Mouse (Mus musculus): ENCODE measurements at regions not wholly inside any gene's neighbourhood (a gene's known extent, or its start where the extent isn't known, plus 50 kb on each side); places are given as distances from the start of the nearest gene placed in this dataset.

GRCm38 (mm10) chr1:137591891-137592290 is 583.6 kb downstream of the Ptprc start:
- Histone ChIP-seq H3K4me1 (replicated peaks; ENCODE audit: control insufficient read depth, insufficient read depth, low read length) (no peaks in the 10 kb centered on the region; the same call in 1 of the 2 replicates), H3K36me3 (ENCODE audit: control insufficient read depth, insufficient read depth, low read length) (no peaks in the 10 kb centered on the region), H3K27ac (ENCODE audit: control insufficient read depth, insufficient read depth, low read length) (no peak overlapping the region), H3K4me3 (ENCODE audit: control insufficient read depth, insufficient read depth, low read length) (no peak overlapping the region), H3K27me3 (ENCODE audit: control insufficient read depth, insufficient read depth, low read length) (no peaks in the 10 kb centered on the region)
- WGBS, result 88% methylated on average over 2 of the region's 2 CpGs
- TF ChIP-seq POLR2A (IDR thresholded peaks at IDR 0.05; ENCODE audit: control insufficient read depth, extremely low read depth, insufficient read depth, low read length, poor library complexity) (no peak), CTCF (IDR thresholded peaks at IDR 0.05; ENCODE audit: borderline replicate concordance, control insufficient read depth, extremely low read depth, insufficient read depth, low read length, poor library complexity) (no peak)
- DNase-seq, result no peak

- 66% methylated on average over 3 of the region's 3 CpGs for WGBS
- no peak overlapping the region for H3K4me3 ChIP-seq (ENCODE audit: control insufficient read depth, insufficient read depth, low read length)
- H3K36me3 ChIP-seq (ENCODE audit: control insufficient read depth, insufficient read depth, low read length), result no peaks in the 10 kb centered on the region
- H3K27me3 ChIP-seq (ENCODE audit: control insufficient read depth, insufficient read depth, low read length), result no peaks in the 10 kb centered on the region
- DNase-seq, result no peak
- TF ChIP-seq POLR2A (IDR thresholded peaks at IDR 0.05; ENCODE audit: control insufficient read depth, extremely low read depth, insufficient read depth, low read length, poor library complexity) (no peak), CTCF (IDR thresholded peaks at IDR 0.05; ENCODE audit: borderline replicate concordance, control insufficient read depth, extremely low read depth, insufficient read depth, low read length, poor library complexity) (no peak)
- no peak overlapping the region for H3K27ac ChIP-seq (ENCODE audit: control insufficient read depth, insufficient read depth, low read length)
- H3K4me1 ChIP-seq (replicated peaks; ENCODE audit: control insufficient read depth, insufficient read depth, low read length), result no peaks in the 10 kb centered on the region; the same call in 1 of the 2 replicates
Observed at GRCm38 (mm10) chr1:137591295-137591694, 584.2 kb downstream of the Ptprc start.

DNA sequence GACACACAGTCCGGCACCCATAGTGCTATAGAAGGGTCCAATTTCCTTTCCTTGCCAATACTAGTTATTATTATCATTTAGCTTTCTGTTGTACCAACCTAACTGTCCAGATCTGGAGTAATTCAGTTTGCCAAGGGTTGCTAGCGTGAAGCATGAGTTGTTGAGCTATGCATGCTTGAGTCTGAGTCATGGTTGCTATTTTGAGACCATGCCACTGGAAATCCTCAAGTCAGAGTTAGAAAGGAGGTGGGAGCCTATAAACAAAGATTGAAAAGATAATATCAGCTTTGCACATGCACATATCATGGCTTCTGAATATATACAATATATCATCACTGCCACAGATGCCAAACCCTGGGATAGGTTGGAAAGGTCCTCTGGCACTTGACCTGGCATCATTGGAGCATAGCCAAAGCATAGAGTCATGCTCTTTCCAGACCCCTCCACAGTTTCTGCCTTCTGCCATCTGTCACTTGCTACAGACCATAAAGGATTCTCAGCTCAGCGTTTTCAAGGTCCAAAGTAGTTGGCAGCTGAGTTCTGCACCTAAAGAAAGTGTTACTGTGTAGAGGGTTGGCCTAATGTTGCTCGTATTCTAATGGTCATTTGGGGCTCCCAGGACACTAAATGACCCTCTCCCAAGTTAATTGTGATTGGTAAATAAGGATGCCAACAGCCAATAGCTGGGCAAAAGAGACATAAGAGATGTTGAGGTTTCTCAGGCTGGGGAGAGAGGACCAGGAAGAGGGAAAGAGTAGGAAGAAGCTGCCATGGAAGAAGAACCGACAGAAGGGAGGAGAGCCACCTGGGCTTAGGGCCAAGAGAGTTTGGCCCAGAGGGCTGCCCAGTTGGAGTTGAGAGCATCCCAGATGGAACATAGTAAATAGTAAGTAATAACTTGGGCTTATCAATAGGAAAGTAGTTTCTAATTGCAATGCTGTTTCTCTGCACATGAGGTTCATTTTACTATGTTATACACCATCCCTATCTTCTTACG is 586.9 kb downstream of the Ptprc start:
- no peak overlapping the region for H3K4me3 ChIP-seq (ENCODE audit: control insufficient read depth, insufficient read depth, low read length)
- H3K4me1 ChIP-seq (replicated peaks; ENCODE audit: control insufficient read depth, insufficient read depth, low read length), result no peaks in the 10 kb centered on the region; the same call in 1 of the 2 replicates
- H3K27ac ChIP-seq (ENCODE audit: control insufficient read depth, insufficient read depth, low read length), result no peak overlapping the region
- H3K36me3 ChIP-seq (ENCODE audit: control insufficient read depth, insufficient read depth, low read length), result no peaks in the 10 kb centered on the region
- H3K27me3 ChIP-seq (ENCODE audit: control insufficient read depth, insufficient read depth, low read length), result no peaks in the 10 kb centered on the region
- 97% methylated on average over 6 of the region's 6 CpGs for WGBS
- TF ChIP-seq POLR2A (IDR thresholded peaks at IDR 0.05; ENCODE audit: control insufficient read depth, extremely low read depth, insufficient read depth, low read length, poor library complexity) (no peak), CTCF (IDR thresholded peaks at IDR 0.05; ENCODE audit: borderline replicate concordance, control insufficient read depth, extremely low read depth, insufficient read depth, low read length, poor library complexity) (no peak)
- DNase-seq, result no peak

DNA sequence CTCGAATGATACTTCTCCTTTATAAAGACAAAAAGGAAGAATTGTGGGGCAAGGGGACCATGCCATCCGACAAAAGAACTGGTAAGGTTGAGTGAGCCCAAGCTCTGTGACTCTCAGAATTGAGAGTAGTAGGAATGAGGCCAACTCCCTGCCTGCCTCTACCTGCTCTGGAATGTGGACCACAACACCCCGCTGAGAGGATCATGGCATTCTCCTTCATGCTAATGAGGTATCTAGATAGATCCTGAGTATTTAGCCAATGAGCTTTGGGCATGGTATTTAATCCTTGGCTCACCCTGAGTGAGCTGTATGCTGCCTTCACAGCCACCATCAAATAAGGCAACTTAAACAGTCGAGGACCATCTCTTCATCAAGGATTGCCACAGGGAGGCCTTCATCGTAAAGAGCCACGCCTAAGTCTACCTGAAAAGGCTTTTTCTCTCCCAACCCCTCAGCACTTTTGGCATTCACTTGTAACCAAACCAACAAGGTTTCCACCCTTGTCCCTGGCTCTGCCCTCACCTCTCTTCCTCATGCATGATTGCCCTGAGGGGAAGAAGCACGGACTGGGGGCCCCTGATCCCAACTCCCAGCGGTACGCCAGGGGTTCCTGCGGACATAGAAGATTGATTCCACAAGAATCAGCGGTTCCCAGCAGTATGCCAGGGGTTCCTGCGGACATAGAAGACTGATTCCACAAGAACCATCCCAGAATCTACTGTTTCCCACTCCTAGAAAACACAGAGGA is 587.9 kb downstream of the Ptprc start:
- Histone ChIP-seq H3K4me1 (replicated peaks; ENCODE audit: control insufficient read depth, insufficient read depth, low read length) (no peaks in the 10 kb centered on the region; the same call in 1 of the 2 replicates), H3K27ac (ENCODE audit: control insufficient read depth, insufficient read depth, low read length) (no peak overlapping the region), H3K27me3 (ENCODE audit: control insufficient read depth, insufficient read depth, low read length) (no peaks in the 10 kb centered on the region), H3K36me3 (ENCODE audit: control insufficient read depth, insufficient read depth, low read length) (no peaks in the 10 kb centered on the region), H3K4me3 (ENCODE audit: control insufficient read depth, insufficient read depth, low read length) (no peak overlapping the region)
- WGBS, result 96% methylated on average over 12 of the region's 12 CpGs
- DNase-seq, result no peak
- no peak for TF ChIP-seq POLR2A (IDR thresholded peaks at IDR 0.05; ENCODE audit: control insufficient read depth, extremely low read depth, insufficient read depth, low read length, poor library complexity)
- no peak for TF ChIP-seq CTCF (IDR thresholded peaks at IDR 0.05; ENCODE audit: borderline replicate concordance, control insufficient read depth, extremely low read depth, insufficient read depth, low read length, poor library complexity)

GRCm38 (mm10) chr1:137584696-137585095 is 590.8 kb downstream of the Ptprc start:
- Histone ChIP-seq H3K27ac (ENCODE audit: control insufficient read depth, insufficient read depth, low read length) (no peak overlapping the region), H3K4me1 (replicated peaks; ENCODE audit: control insufficient read depth, insufficient read depth, low read length) (no peaks in the 10 kb centered on the region; the same call in 1 of the 2 replicates), H3K4me3 (ENCODE audit: control insufficient read depth, insufficient read depth, low read length) (no peak overlapping the region), H3K36me3 (ENCODE audit: control insufficient read depth, insufficient read depth, low read length) (no peaks in the 10 kb centered on the region), H3K27me3 (ENCODE audit: control insufficient read depth, insufficient read depth, low read length) (no peaks in the 10 kb centered on the region)
- WGBS, result 95% methylated on average over 6 of the region's 6 CpGs
- TF ChIP-seq CTCF (IDR thresholded peaks at IDR 0.05; ENCODE audit: borderline replicate concordance, control insufficient read depth, extremely low read depth, insufficient read depth, low read length, poor library complexity) (no peak), POLR2A (IDR thresholded peaks at IDR 0.05; ENCODE audit: control insufficient read depth, extremely low read depth, insufficient read depth, low read length, poor library complexity) (no peak)
- no peak for DNase-seq

DNA sequence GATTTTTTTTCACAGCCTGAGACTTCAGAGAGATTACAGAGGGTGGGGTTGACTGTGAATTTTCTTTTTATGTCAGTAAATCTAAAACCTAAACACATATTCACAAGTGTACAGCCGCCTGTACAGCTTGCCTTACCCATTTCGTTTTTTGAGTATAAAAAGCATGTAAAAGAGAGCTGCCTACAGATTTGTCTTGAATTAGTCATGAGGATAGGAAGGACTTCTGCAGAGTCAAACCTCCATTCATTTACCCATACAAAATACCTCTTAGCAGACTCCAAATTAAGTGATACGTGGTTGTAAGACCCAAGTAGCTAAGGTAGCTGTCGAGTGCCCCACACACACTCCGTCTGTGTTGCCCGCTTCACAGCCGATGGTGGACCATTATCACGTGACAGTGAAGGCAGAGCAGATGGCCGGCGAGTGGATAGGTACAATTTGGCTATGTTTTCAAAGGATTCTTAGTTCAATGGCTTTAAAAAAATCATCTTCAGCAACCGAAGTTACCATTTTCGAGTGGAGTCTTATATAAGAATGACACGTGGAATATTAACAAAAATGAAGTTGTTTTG is 591.3 kb downstream of the Ptprc start:
- Histone ChIP-seq H3K27ac (ENCODE audit: control insufficient read depth, insufficient read depth, low read length) (no peak overlapping the region), H3K4me3 (ENCODE audit: control insufficient read depth, insufficient read depth, low read length) (no peak overlapping the region), H3K36me3 (ENCODE audit: control insufficient read depth, insufficient read depth, low read length) (no peaks in the 10 kb centered on the region), H3K4me1 (replicated peaks; ENCODE audit: control insufficient read depth, insufficient read depth, low read length) (no peaks in the 10 kb centered on the region; the same call in 1 of the 2 replicates), H3K27me3 (ENCODE audit: control insufficient read depth, insufficient read depth, low read length) (no peaks in the 10 kb centered on the region)
- no peak for DNase-seq
- WGBS, result 98% methylated on average over 13 of the region's 13 CpGs
- TF ChIP-seq POLR2A (IDR thresholded peaks at IDR 0.05; ENCODE audit: control insufficient read depth, extremely low read depth, insufficient read depth, low read length, poor library complexity) (no peak), CTCF (IDR thresholded peaks at IDR 0.05; ENCODE audit: borderline replicate concordance, control insufficient read depth, extremely low read depth, insufficient read depth, low read length, poor library complexity) (no peak)

Measured in thymus, adult 2 months (tissue).